Mouse (Mus musculus) stomach, embryonic 14.5 days (tissue): ENCODE measurements at regions not wholly inside any gene's neighbourhood (a gene's known extent, or its start where the extent isn't known, plus 50 kb on each side); places are given as distances from the start of the nearest gene placed in this dataset.

ENCODE experiments used
- ATAC-seq: fragments of 200-750 bp; cut with Nextera tagmentation; 2 replicates; pipeline ENCODE4 v1.8.0; 2017; ENCODE audit warnings: low read depth, moderate TSS enrichment; ENCODE audit not compliant: insufficient number of reproducible peaks, insufficient read depth, low FRiP score
- H3K27ac ChIP-seq: fragments of 300-500 bp; sonication (generic); 2 replicates; pipeline ENCODE4 v1.5.1; 2014; ENCODE audit warnings: mild to moderate bottlenecking, low read length, moderate library complexity, mixed read lengths
- H3K27me3 ChIP-seq: fragments of 300-500 bp; sonication (generic); 2 replicates; pipeline ENCODE4 v1.6.1; 2014; ENCODE audit warnings: low read length, control low read depth, mixed read lengths; ENCODE audit not compliant: control insufficient read depth, insufficient read depth
- H3K36me3 ChIP-seq: fragments of 300-500 bp; sonication (generic); 2 replicates; pipeline ENCODE4 v1.6.1; 2014; ENCODE audit warnings: mild to moderate bottlenecking, control low read depth, low read length, moderate library complexity, mixed read lengths; ENCODE audit not compliant: control insufficient read depth, insufficient read depth
- H3K4me1 ChIP-seq: fragments of 300-500 bp; sonication (generic); 2 replicates; pipeline ENCODE4 v1.6.1; 2014; ENCODE audit warnings: low read length, control low read depth, mixed read lengths; ENCODE audit not compliant: control insufficient read depth, insufficient read depth
- H3K4me2 ChIP-seq: fragments of 300-500 bp; sonication (generic); replicated peaks from 2 replicates; pipeline ENCODE4 v1.6.1; 2014; ENCODE audit warnings: low read depth, low read length, control low read depth
- H3K4me3 ChIP-seq: fragments of 300-500 bp; sonication (generic); 2 replicates; pipeline ENCODE4 v1.5.1; 2014; ENCODE audit warnings: low read depth, low read length, control low read depth
- H3K9ac ChIP-seq: fragments of 300-500 bp; sonication (generic); replicated peaks from 2 replicates; pipeline ENCODE4 v1.6.1; 2014; ENCODE audit warnings: low read depth, mild to moderate bottlenecking, control low read depth, low read length, moderate library complexity, mixed read lengths
- H3K9me3 ChIP-seq: fragments of 300-500 bp; sonication (generic); 2 replicates; pipeline ENCODE4 v1.6.1; 2016; ENCODE audit warnings: low read depth, low read length, control low read depth; ENCODE audit not compliant: control insufficient read depth
- WGBS: fragments of 180-500 bp; shearing (Covaris S2); extraction: QIAGEN DNeasy Blood & Tissue Kit; methylation state at CpG from one replicate; pipeline ENCODE4 v1.1.7; 2014; 5-methylcytosine and 5-hydroxymethylcytosine counted together

DNA sequence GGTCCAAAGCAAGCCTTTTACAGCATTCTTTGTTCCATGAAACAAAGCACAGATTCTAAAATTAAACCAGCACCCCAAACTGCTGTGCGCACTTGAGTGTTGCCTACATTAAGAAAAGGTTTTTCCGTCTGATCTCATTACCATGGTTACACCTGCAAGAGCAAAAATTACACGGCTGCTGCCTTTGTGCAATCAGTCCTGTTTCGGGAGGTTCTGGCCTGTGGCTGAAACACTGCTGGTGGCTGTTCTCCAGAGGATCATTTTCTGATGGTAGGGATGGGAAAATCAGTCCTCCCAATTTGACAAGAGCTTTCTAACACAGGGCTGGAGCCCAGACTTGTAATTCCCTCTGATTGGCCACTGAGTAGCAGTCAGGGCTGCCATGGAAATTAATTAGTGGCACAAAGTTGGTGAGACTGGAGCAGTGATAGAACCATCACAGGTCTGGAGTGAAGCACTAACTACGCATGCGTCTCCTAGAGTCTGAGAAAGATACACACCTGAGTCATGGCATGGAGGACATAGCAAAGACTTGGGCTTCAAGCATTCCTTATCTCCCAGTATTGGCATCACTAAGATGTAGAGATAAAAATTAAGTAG lies 114.8 kb upstream of the Fam49a start:
- WGBS, result 86% methylated on average over 6 of the region's 6 CpGs
- Histone ChIP-seq H3K27me3 (no peaks in the 10 kb centered on the region), H3K9me3 (no peaks in the 10 kb centered on the region), H3K4me2 (no peak overlapping the region), H3K36me3 (no peaks in the 10 kb centered on the region), H3K9ac (no peak overlapping the region), H3K27ac (no peak overlapping the region), H3K4me3 (no peak overlapping the region), H3K4me1 (no peaks in the 10 kb centered on the region)
- ATAC-seq, result no peak

DNA sequence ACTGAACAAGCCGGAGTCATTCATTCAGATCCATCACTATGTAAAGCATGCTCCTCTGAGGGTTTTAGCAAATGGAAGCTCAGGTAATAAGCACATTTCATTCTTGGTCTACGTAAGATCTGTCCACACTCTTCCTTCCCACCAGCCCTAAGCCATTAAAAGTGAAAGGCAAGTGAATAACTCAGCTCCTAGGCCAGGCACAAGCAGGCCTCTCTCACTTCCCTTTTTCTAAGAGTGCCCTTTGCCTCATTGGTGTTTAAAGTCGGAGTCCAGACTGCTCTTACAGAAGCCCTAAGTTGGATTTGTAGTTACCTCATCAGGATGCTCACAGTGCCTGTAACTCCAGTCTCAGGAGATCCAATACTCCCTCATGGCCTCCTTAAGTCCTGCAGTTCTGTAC lies 114.1 kb upstream of the Fam49a start:
- no peak overlapping the region for H3K4me2 ChIP-seq
- no peaks in the 10 kb centered on the region for H3K9me3 ChIP-seq
- no peaks in the 10 kb centered on the region for H3K36me3 ChIP-seq
- 75% methylated on average over 3 of the region's 3 CpGs for WGBS
- H3K4me1 ChIP-seq, result no peaks in the 10 kb centered on the region
- no peak overlapping the region for H3K4me3 ChIP-seq
- no peaks in the 10 kb centered on the region for H3K27me3 ChIP-seq
- H3K9ac ChIP-seq, result no peak overlapping the region
- H3K27ac ChIP-seq, result no peak overlapping the region
- ATAC-seq, result no peak

DNA sequence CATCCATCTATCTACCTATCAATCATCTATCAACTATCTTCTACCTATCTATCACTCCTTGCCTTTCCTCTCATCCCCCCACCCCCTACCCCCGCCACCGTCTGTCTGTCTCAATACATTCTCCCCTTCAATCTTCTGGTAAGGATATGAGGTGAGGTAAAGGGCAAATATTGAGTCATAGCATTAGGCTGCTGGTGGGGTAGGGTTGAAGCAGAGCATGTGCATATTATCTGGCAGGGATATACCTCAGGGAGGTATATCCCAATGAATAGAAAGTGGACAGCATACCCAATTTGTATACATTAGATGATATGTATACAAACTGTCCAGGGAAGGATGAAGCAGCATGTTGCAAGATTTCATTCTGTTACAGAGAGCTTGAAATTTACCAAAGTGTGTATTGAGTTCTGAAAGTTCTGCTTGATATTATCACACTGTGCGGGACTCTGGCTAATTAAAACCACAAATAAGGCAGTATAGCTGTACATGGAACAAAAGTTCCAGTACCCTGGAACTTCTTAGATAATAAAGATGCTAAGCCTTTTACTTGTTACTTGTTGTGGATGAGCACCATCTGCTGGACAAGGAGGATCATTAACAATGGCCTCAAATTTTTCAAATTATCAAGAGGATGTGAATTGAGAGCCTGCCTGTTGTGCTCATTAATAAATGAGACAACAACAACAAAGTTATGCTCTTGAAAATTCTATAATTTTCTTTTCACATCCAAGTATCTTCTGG lies 113.1 kb upstream of the Fam49a start:
- H3K9me3 ChIP-seq, result no peaks in the 10 kb centered on the region
- no peak overlapping the region for H3K9ac ChIP-seq
- no peaks in the 10 kb centered on the region for H3K36me3 ChIP-seq
- H3K27ac ChIP-seq, result no peak overlapping the region
- H3K4me1 ChIP-seq, result no peaks in the 10 kb centered on the region
- no peak; the same call in 1 of the 2 replicates for ATAC-seq
- H3K27me3 ChIP-seq, result no peaks in the 10 kb centered on the region
- WGBS, result 53% methylated on average over 3 of the region's 3 CpGs
- no peak overlapping the region for H3K4me2 ChIP-seq
- no peak overlapping the region for H3K4me3 ChIP-seq

DNA sequence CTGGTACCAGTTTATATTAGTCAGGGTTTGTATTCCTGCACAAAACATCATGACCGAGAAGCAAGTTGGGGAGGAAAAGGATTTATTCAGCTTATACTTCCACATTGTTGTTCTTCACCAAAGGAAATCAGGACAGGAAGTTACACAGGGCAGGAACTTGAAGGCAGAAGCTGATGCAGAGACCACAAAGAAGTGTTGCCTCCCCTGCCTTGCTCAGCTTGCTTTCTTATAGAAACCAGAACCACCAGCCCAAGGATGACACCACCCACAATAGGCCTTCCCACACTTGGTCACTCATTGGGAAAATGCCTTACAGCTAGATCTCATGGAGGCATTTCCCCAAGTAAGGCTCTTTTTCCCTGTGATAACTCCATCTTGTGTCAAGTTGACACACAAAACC lies 97.5 kb upstream of the Fam49a start:
- Histone ChIP-seq H3K36me3 (no peaks in the 10 kb centered on the region), H3K27me3 (no peaks in the 10 kb centered on the region), H3K4me2 (no peak overlapping the region), H3K27ac (no peak overlapping the region), H3K4me1 (no peaks in the 10 kb centered on the region), H3K4me3 (no peak overlapping the region), H3K9ac (no peak overlapping the region), H3K9me3 (no peaks in the 10 kb centered on the region)
- ATAC-seq, result no peak
- 74% methylated on average over 1 of the region's 1 CpGs for WGBS

DNA sequence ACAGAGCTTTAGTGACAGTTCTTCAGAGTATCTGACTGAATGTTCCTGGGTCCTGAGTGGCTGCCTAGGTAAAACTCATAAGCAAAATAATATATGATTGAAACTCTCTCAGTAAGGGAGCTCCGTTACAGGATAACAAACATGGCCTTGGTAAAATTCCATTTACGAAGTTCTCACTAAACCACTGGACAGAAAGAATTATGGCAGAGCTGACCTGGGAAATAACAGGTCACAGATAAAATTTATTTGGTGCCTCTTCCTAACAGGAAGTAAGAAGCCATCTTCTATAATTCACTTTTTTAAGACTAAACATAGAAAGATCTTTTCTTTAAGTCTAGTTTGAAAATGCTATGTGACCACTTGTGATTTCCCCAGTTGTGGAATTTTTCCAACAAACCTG lies 91.4 kb upstream of the Fam49a start:
- no peaks in the 10 kb centered on the region for H3K36me3 ChIP-seq
- H3K4me3 ChIP-seq, result no peak overlapping the region
- H3K9ac ChIP-seq, result no peak overlapping the region
- no peaks in the 10 kb centered on the region for H3K27me3 ChIP-seq
- no peaks in the 10 kb centered on the region for H3K9me3 ChIP-seq
- no peak overlapping the region for H3K4me2 ChIP-seq
- WGBS, result 53% methylated on average over 2 of the region's 2 CpGs
- H3K4me1 ChIP-seq, result no peaks in the 10 kb centered on the region
- ATAC-seq, result no peak
- no peak overlapping the region for H3K27ac ChIP-seq

DNA sequence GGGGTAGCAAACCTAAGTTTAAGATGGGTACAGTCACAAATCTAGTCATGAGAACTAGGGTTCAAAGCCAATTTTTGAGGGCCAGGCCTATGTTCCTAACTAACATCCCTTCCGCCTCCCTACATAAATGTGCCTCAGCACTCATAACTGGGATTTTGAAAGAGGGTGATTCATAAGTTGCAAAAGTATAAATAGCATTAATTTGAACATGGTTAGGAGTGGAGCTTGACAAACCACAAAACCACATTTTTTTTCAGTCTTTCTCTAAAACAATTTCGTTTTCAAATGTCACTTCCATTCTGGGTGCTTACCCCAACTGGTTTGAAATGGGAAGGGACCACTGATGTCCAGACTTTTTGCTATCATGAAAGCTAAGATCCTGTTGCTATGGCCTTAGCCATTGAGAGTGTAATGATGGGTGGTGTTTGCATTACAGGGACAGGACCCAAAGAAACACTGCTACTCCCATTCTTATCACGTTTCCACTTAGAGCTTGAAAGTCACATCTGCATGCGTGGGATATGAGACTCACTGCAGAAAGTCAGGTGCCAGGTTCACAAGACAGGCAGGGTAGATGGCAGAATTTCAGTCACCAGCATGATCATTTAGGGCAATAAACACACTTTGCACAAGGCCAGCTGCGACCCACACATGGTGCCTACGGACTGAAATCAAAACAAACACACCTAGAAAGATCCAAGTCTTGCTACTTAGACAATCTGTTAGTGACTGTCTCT lies 89.7 kb upstream of the Fam49a start:
- H3K4me2 ChIP-seq, result no peak overlapping the region
- H3K27me3 ChIP-seq, result no peaks in the 10 kb centered on the region
- H3K9me3 ChIP-seq, result no peaks in the 10 kb centered on the region
- H3K4me3 ChIP-seq, result no peak overlapping the region
- WGBS, result 63% methylated on average over 6 of the region's 6 CpGs
- H3K36me3 ChIP-seq, result no peaks in the 10 kb centered on the region
- no peak for ATAC-seq
- H3K9ac ChIP-seq, result no peak overlapping the region
- H3K27ac ChIP-seq, result no peak overlapping the region
- H3K4me1 ChIP-seq, result peaks cover 5% of the 10 kb centered on the region; the same call in 1 of the 2 replicates

DNA sequence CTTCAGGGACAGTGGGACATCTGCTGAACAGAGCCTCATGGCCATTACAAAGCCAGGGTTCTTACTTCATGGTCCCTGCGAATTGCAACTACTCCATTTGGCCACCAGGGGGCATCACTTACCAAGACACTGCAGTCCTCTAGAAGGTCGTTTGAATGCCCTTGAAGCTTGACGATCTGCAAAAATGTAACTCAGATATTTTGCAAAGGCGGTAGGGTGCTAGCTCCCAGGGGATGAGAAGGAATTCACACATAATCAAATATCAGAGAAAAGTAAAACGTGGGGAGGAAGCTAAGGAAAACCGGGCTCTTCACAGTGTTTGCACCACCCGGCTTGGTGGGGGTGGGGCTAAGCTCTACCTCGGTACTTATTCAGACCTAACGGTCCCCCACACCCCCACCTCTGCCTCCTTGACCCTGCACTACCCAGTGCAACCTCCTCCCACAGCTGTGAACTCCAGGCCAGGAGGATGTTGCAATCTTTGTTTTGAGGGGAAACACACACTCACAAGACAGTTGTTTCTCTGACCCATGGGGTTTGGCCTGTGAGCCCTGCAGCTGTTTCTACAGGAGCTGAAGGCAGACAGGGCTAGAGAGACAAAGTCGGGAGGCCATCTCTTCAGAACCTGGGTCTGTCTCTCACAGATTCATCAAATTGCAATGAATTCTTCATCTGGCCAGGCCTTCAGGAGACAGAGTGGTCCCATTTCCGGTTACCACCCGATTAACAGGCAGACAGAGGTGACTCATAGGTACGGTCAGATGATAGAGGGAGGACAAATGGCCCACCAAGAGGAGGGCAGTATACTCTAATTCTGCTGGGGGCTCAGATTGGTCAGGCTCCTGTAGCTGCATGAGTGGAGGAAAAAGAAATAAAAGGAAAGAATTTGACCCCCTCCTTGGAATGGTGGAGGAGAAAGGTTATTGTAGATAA lies 85.3 kb upstream of the Fam49a start:
- H3K4me1 ChIP-seq, result peaks cover 5% of the 10 kb centered on the region; the same call in 1 of the 2 replicates
- H3K27ac ChIP-seq, result no peak overlapping the region
- ATAC-seq, result peak; percentile 81
- peak overlapping the region; percentile 36 for H3K4me2 ChIP-seq
- 10% methylated on average over 13 of the region's 13 CpGs for WGBS
- H3K9ac ChIP-seq, result no peak overlapping the region
- H3K36me3 ChIP-seq, result no peaks in the 10 kb centered on the region
- peak overlapping the region; percentile 2; the same call in 1 of the 2 replicates for H3K4me3 ChIP-seq
- H3K9me3 ChIP-seq, result no peaks in the 10 kb centered on the region
- no peaks in the 10 kb centered on the region for H3K27me3 ChIP-seq
